Mouse (Mus musculus) ES-E14 (cell line): Measurements from ENCODE around the gene Dlx2.

ENCODE experiments used
- CHD2 ChIP-seq: IDR thresholded peaks from 2 replicates; pipeline ENCODE4 v1.6.1; 2014; ENCODE audit warnings: mild to moderate bottlenecking, low read depth, low read length, inconsistent platforms
- HCFC1 ChIP-seq: IDR thresholded peaks from 2 replicates; pipeline ENCODE4 v1.6.1; 2012; ENCODE audit warnings: low read length, inconsistent platforms, borderline replicate concordance; ENCODE audit not compliant: insufficient read depth
- MAFK ChIP-seq: IDR thresholded peaks from 2 replicates; pipeline ENCODE4 v1.6.1; 2014; ENCODE audit warnings: mild to moderate bottlenecking, low read depth, low read length, inconsistent platforms; ENCODE audit not compliant: insufficient read depth
- ZC3H11A ChIP-seq: IDR thresholded peaks from 2 replicates; pipeline ENCODE4 v1.6.1; 2012; ENCODE audit warnings: low read depth, mild to moderate bottlenecking, inconsistent platforms, low read length, borderline replicate concordance
- ZNF384 ChIP-seq: IDR thresholded peaks from 2 replicates; pipeline ENCODE4 v1.6.1; 2012; ENCODE audit warnings: low read depth, low read length, inconsistent platforms

GRCm38 (mm10) chr2:71526595-71527322, 19.8 kb downstream of the Dlx2 start:
- no peak for TF ChIP-seq CHD2
- TF ChIP-seq ZC3H11A: no peak
- no peak for TF ChIP-seq MAFK
- TF ChIP-seq HCFC1: no peak
- TF ChIP-seq ZNF384: no peak
